Mouse (Mus musculus): ENCODE results near the gene Dync2li1. TPM values are rescaled to one million over a fixed set of nuclear protein-coding genes. Genes with fewer than 3 reads are reported as not detected.

Dync2li1 gene
- total and polyA plus RNA-seq, 3 experiments, result 2.7 to 3.5 (median 2.9) TPM

GRCm38 (mm10) chr17:84658195-84658594, 31.9 kb downstream of the Dync2li1 start:
- H3K4me1 ChIP-seq (ENCODE audit: control insufficient read depth, insufficient read depth, low read length), result no peaks in the 10 kb centered on the region

GRCm38 (mm10) chr17:84658951-84659350, 32.7 kb downstream of the Dync2li1 start:
- H3K27ac ChIP-seq, result no peak overlapping the region
- no peak overlapping the region for H3K9ac ChIP-seq (ENCODE audit: low read depth, low read length)
- H3K36me3 ChIP-seq (ENCODE audit: control insufficient read depth, insufficient read depth, low read length), result no peaks in the 10 kb centered on the region
- no peaks in the 10 kb centered on the region for H3K79me2 ChIP-seq (replicated peaks; ENCODE audit: control insufficient read depth, insufficient read depth, low read length)
- no peak for DNase-seq
- no peaks in the 10 kb centered on the region for H3K27me3 ChIP-seq (ENCODE audit: control insufficient read depth, insufficient read depth, low read length)
- H3K4me3 ChIP-seq, result no peak overlapping the region
- intact Hi-C loops (cut with DNase I), result no loop called here
- no peaks in the 10 kb centered on the region for H3K4me1 ChIP-seq (ENCODE audit: control insufficient read depth, insufficient read depth, low read length)
- 80% methylated on average over 8 of the region's 8 CpGs for WGBS
- TF ChIP-seq POLR2A (IDR thresholded peaks at IDR 0.05; ENCODE audit: insufficient read depth, low read depth, low read length) (no peak), EP300 (IDR thresholded peaks at IDR 0.05; ENCODE audit: insufficient read depth, low read depth, low read length) (no peak), CTCF (IDR thresholded peaks at IDR 0.05) (no peak)

More at GRCm38 (mm10) chr17:84658195-84658594, 31.9 kb downstream of the Dync2li1 start:
- intact Hi-C loops (cut with DNase I), result no loop called here
- 52% methylated on average over 5 of the region's 5 CpGs for WGBS
- no peak for TF ChIP-seq EP300 (IDR thresholded peaks at IDR 0.05; ENCODE audit: insufficient read depth, low read depth, low read length)
- no peak for TF ChIP-seq CTCF (IDR thresholded peaks at IDR 0.05)
- no peak for TF ChIP-seq POLR2A (IDR thresholded peaks at IDR 0.05; ENCODE audit: insufficient read depth, low read depth, low read length)
- H3K79me2 ChIP-seq (replicated peaks; ENCODE audit: control insufficient read depth, insufficient read depth, low read length), result no peaks in the 10 kb centered on the region
- no peak overlapping the region for H3K27ac ChIP-seq
- DNase-seq, result no peak
- no peaks in the 10 kb centered on the region for H3K27me3 ChIP-seq (ENCODE audit: control insufficient read depth, insufficient read depth, low read length)
- no peak overlapping the region for H3K9ac ChIP-seq (ENCODE audit: low read depth, low read length)
- no peaks in the 10 kb centered on the region for H3K36me3 ChIP-seq (ENCODE audit: control insufficient read depth, insufficient read depth, low read length)
- no peak overlapping the region for H3K4me3 ChIP-seq

DNA sequence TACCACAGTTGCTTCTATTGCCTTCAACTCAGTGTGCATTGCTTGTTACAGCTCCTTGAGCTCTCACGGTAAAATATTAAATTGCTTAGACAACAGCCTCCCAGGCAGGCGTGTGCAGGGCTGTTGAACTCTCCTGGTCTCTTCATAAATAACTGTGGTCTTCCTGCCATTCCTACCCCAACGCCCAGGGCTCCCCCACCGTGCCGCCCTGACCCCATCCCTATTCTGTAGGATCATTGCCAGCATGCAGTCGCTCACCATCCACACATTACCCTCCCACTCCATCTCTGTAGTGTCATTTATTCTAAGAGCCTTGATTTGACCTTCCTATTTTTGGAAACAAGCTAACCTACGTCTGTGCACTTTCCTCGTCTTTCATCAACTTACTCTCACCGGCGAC, 38.8 kb downstream of the Dync2li1 start:
- Histone ChIP-seq H3K27me3 (ENCODE audit: control insufficient read depth, insufficient read depth, low read length) (no peaks in the 10 kb centered on the region), H3K4me1 (ENCODE audit: control insufficient read depth, insufficient read depth, low read length) (no peaks in the 10 kb centered on the region), H3K36me3 (ENCODE audit: control insufficient read depth, insufficient read depth, low read length) (no peaks in the 10 kb centered on the region), H3K27ac (no peak overlapping the region), H3K4me3 (no peak overlapping the region), H3K79me2 (replicated peaks; ENCODE audit: control insufficient read depth, insufficient read depth, low read length) (no peaks in the 10 kb centered on the region), H3K9ac (ENCODE audit: low read depth, low read length) (no peak overlapping the region)
- WGBS, result 56% methylated on average over 10 of the region's 10 CpGs
- TF ChIP-seq POLR2A (IDR thresholded peaks at IDR 0.05; ENCODE audit: insufficient read depth, low read depth, low read length) (no peak), EP300 (IDR thresholded peaks at IDR 0.05; ENCODE audit: insufficient read depth, low read depth, low read length) (no peak), CTCF (IDR thresholded peaks at IDR 0.05) (no peak)
- no peak for DNase-seq
- intact Hi-C loops (cut with DNase I), result no loop called here

- Histone ChIP-seq H3K79me2 (replicated peaks; ENCODE audit: control insufficient read depth, insufficient read depth, low read length) (no peaks in the 10 kb centered on the region), H3K4me1 (ENCODE audit: control insufficient read depth, insufficient read depth, low read length) (no peaks in the 10 kb centered on the region), H3K27ac (no peak overlapping the region), H3K27me3 (ENCODE audit: control insufficient read depth, insufficient read depth, low read length) (no peaks in the 10 kb centered on the region), H3K36me3 (ENCODE audit: control insufficient read depth, insufficient read depth, low read length) (no peaks in the 10 kb centered on the region), H3K4me3 (no peak overlapping the region), H3K9ac (ENCODE audit: low read depth, low read length) (no peak overlapping the region)
- 50% methylated on average over 9 of the region's 9 CpGs for WGBS
- no peak for TF ChIP-seq EP300 (IDR thresholded peaks at IDR 0.05; ENCODE audit: insufficient read depth, low read depth, low read length)
- no peak for TF ChIP-seq POLR2A (IDR thresholded peaks at IDR 0.05; ENCODE audit: insufficient read depth, low read depth, low read length)
- intact Hi-C loops (cut with DNase I), result no loop called here
- no peak for DNase-seq
These were observed 39.4 kb downstream of the Dync2li1 start for GRCm38 (mm10) chr17:84665691-84666090.

DNA sequence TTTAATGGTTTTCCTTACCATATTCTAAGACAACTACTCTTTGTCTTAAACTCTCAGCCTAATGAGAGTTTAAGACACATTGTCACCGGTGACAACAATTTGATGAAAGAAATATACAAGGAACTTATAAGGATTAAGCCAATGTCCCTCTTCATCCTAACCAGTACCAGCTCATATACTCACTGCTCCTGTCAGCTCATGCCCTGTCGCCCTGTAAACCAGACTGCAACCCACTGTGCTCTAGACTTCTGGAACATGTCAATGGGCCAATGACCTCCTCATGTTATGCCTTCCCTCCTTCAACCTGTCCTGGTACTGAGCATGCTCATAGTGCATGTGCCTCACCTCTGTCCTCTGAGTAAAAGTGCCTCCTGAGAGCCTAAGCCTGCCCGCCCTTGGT, 41.6 kb downstream of the Dync2li1 start:
- no peaks in the 10 kb centered on the region for H3K36me3 ChIP-seq (ENCODE audit: control insufficient read depth, insufficient read depth, low read length)
- H3K79me2 ChIP-seq (replicated peaks; ENCODE audit: control insufficient read depth, insufficient read depth, low read length), result no peaks in the 10 kb centered on the region
- 84% methylated on average over 3 of the region's 3 CpGs for WGBS
- H3K27ac ChIP-seq, result no peak overlapping the region
- no peaks in the 10 kb centered on the region for H3K4me1 ChIP-seq (ENCODE audit: control insufficient read depth, insufficient read depth, low read length)
- H3K9ac ChIP-seq (ENCODE audit: low read depth, low read length), result no peak overlapping the region
- no peaks in the 10 kb centered on the region for H3K27me3 ChIP-seq (ENCODE audit: control insufficient read depth, insufficient read depth, low read length)
- DNase-seq, result no peak
- no peak overlapping the region for H3K4me3 ChIP-seq
- intact Hi-C loops (cut with DNase I), result no loop called here
- TF ChIP-seq EP300 (IDR thresholded peaks at IDR 0.05; ENCODE audit: insufficient read depth, low read depth, low read length) (no peak), POLR2A (IDR thresholded peaks at IDR 0.05; ENCODE audit: insufficient read depth, low read depth, low read length) (no peak), CTCF (IDR thresholded peaks at IDR 0.05) (no peak)

DNA sequence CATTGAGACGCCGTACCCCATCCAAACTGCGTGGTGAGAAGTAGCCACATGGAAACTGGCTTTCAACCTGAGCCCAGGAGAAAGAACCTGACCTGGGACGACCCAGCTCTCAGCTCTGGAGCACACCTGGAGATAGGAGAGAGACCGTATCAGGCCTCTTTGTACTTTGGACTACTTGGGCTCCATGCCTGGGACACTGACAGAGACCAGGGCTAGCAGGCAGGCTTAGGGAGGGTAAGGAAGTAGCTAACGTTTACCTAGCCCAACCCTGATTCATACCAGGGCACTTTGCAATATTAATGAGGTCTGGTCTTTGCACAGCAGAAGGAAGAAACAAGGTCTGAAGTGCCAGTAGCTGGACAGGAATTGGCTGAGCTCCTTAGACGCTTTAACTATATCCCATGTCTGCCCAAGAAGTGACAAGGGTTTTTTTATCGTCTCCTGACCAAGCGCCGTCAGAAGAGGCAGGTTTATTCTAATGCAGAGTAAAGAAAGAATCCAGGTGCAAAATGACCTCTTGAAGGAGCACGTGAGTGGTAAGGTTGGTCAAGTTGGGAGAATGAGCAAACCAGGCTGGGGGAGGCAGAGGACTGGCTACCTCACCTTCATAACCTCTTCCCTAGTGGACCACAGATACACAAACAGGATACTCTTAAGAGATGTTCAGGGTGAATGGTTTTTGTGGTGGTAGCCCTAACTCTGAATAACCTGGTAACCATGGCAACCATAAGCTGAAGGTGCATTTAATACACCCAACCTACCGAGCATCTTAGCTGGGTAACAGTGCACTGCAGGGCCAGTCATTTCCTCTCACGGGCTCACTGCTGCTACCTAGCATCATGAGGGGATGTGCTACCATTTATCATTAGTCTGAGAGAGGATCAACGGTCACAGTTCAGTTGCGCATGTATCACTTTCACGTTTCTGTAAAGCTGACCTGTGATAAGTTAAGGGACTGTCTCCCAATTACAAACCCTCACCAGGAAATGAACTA, 46.4 kb downstream of the Dync2li1 start:
- Histone ChIP-seq H3K9ac (ENCODE audit: low read depth, low read length) (no peak overlapping the region), H3K4me3 (no peak overlapping the region), H3K79me2 (replicated peaks; ENCODE audit: control insufficient read depth, insufficient read depth, low read length) (no peaks in the 10 kb centered on the region), H3K27me3 (ENCODE audit: control insufficient read depth, insufficient read depth, low read length) (0 out of 2 replicates have a peak, but pooled peaks cover 2% of the 10 kb centered on the region), H3K27ac (no peak overlapping the region), H3K4me1 (ENCODE audit: control insufficient read depth, insufficient read depth, low read length) (no peaks in the 10 kb centered on the region), H3K36me3 (ENCODE audit: control insufficient read depth, insufficient read depth, low read length) (no peaks in the 10 kb centered on the region)
- WGBS, result 69% methylated on average over 16 of the region's 16 CpGs
- intact Hi-C loops (cut with DNase I), result no loop called here
- DNase-seq, result no peak
- TF ChIP-seq EP300 (IDR thresholded peaks at IDR 0.05; ENCODE audit: insufficient read depth, low read depth, low read length), result no peak
- TF ChIP-seq POLR2A (IDR thresholded peaks at IDR 0.05; ENCODE audit: insufficient read depth, low read depth, low read length), result no peak
- TF ChIP-seq CTCF (IDR thresholded peaks at IDR 0.05), result no peak

Data from heart, adult 2 months (tissue).